Mouse (Mus musculus): ENCODE measurements around the gene Tmc8.
"Not testable (repeated sequence)": the region's sequence is repeated elsewhere in the genome, so short reads cannot be mapped to it uniquely, and the experiment has no call there.

GRCm38 (mm10) chr11:117833509-117833908, 51.6 kb downstream of the Tmc8 start:
- not testable (repeated sequence) for TF ChIP-seq ZNF384 (IDR thresholded peaks at IDR 0.05; ENCODE audit: low read depth, low read length); HCFC1 (IDR thresholded peaks at IDR 0.05; ENCODE audit: borderline replicate concordance, insufficient read depth, low read length); CHD2 (IDR thresholded peaks at IDR 0.05; ENCODE audit: low read depth, low read length)
